Comparison of ENCODE assay signal across 8 mouse cellular contexts in the genomic region with DNA sequence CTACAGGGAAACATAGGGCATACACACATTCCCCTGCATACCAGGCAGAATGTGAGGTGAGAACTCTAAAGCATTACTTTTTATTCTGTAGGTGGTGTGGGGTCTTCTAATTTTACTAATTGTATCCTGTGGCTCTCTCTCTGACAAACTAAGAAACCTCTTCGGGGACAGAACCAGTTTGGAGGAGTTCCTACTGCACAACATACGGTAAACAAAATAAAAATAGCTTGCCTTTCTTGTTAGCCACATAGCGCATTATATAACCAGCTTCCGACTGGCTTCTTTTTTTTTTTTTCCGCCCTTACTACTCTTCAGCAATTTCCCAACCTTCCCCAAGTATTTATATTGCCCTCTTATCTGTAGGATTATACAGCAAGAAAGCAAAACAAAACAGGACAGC. TPM values are rescaled to one million over a fixed set of nuclear protein-coding genes. Genes with fewer than 3 reads are reported as not detected.
DNase-seq lines count a peak whose midpoint lies in the region; ATAC-seq and TF ChIP-seq lines count a peak whose summit lies in the region.

No protein-coding gene starts in this region.

- H3K4me1 ChIP-seq in heart, adult 2 months (ENCODE audit: control insufficient read depth, insufficient read depth, low read length) = peaks cover 17% of the 10 kb centered on the region
- peaks cover 0 to 2% of the 10 kb centered on the region in 2 experiments; a peak in 3 of 4 replicates for H3K4me1 ChIP-seq in MEL (ENCODE audit: control insufficient read depth in 1 of 2, insufficient read depth in 2 of 2, low read length in 2 of 2)
- peaks cover 44% of the 10 kb centered on the region for H3K4me1 ChIP-seq in heart, embryonic 16.5 days (ENCODE audit: control insufficient read depth, insufficient read depth, low read length)
- peaks cover 41% of the 10 kb centered on the region for H3K4me1 ChIP-seq in midbrain, embryonic 11.5 days (ENCODE audit: control insufficient read depth, insufficient read depth, low read length)

- H3K9me3 ChIP-seq in MEL (replicated peaks; ENCODE audit: insufficient read depth, low read length) = no peaks in the 10 kb centered on the region
- H3K9me3 ChIP-seq in heart, embryonic 16.5 days (replicated peaks; ENCODE audit: control insufficient read depth, low read length) = no peaks in the 10 kb centered on the region
- no peaks in the 10 kb centered on the region for H3K9me3 ChIP-seq in midbrain, embryonic 11.5 days (ENCODE audit: control insufficient read depth, low read length)

- no peak for DNase-seq in heart, adult 2 months
- DNase-seq in heart, postnatal 4 days = no peak
- DNase-seq in MEL (ENCODE audit: low read depth, low spot score) = peak; percentile 39
- peak; percentile 87 for DNase-seq in midbrain, embryonic 11.5 days (ENCODE audit: low spot score, missing footprints)
- no peak for DNase-seq in layer of hippocampus, postnatal 25 days (ENCODE audit: extremely low spot score in 1 of 2, low spot score in 1 of 2)

- H3K27me3 ChIP-seq in heart, adult 2 months (ENCODE audit: control insufficient read depth, insufficient read depth, low read length) = no peaks in the 10 kb centered on the region
- H3K27me3 ChIP-seq in MEL (ENCODE audit: control insufficient read depth in 1 of 2, insufficient read depth in 2 of 2, low read length in 2 of 2) = 0 out of 4 replicates have a peak, but pooled peaks cover 0 to 1% of the 10 kb centered on the region in 2 experiments
- no peaks in the 10 kb centered on the region for H3K27me3 ChIP-seq in heart, embryonic 16.5 days (ENCODE audit: control insufficient read depth, insufficient read depth, low read length)
- H3K27me3 ChIP-seq in midbrain, embryonic 11.5 days (ENCODE audit: control insufficient read depth, insufficient read depth, low read length) = peaks cover 11% of the 10 kb centered on the region

- intact Hi-C loops in heart, adult 2 months (cut with DNase I) = loop anchor here (5.0 kb wide), 3 partner anchors 35 to 330 kb away; no protein-coding TSS in a partner anchor

- TF ChIP-seq RAD21 in MEL (IDR thresholded peaks at IDR 0.05; ENCODE audit: low read depth, low read length) = no peak

- no peak for TF ChIP-seq CTCF in heart, adult 2 months (IDR thresholded peaks at IDR 0.05)
- no peak for TF ChIP-seq CTCF in MEL (IDR thresholded peaks at IDR 0.05 in 2 of 3, conservative IDR thresholded peaks at IDR 0.05 in 1 of 3; ENCODE audit: control insufficient read depth in 1 of 3, insufficient read depth in 1 of 3, low read depth in 2 of 3, low read length in 3 of 3, poor library complexity in 1 of 3, severe bottlenecking in 1 of 3)

- no peak for ATAC-seq in heart, embryonic 16.5 days (replicated peaks; ENCODE audit: extremely low read depth, insufficient read depth, low FRiP score)
- ATAC-seq in midbrain, embryonic 11.5 days (ENCODE audit: low FRiP score) = no peak
- ATAC-seq in inflammation-experienced regulatory T-cells, adult 6 months = no peak
- no peak for ATAC-seq in frontal cortex, adult (ENCODE audit: low TSS enrichment)

- 1% methylated on average over 5 of the region's 5 CpGs for WGBS in heart, adult 2 months
- WGBS in heart, embryonic 16.5 days = 6% methylated on average over 5 of the region's 5 CpGs
- 5% methylated on average over 5 of the region's 5 CpGs for WGBS in midbrain, embryonic 11.5 days

- no peak for TF ChIP-seq POLR2A in heart, adult 2 months (IDR thresholded peaks at IDR 0.05; ENCODE audit: insufficient read depth, low read depth, low read length)
- no peak for TF ChIP-seq POLR2A in MEL (IDR thresholded peaks at IDR 0.05; ENCODE audit: control insufficient read depth in 1 of 2, insufficient read depth in 1 of 2, low read depth in 1 of 2, low read length in 2 of 2, poor library complexity in 1 of 2)

- peak overlapping the region; percentile 95 for H3K4me3 ChIP-seq in heart, adult 2 months
- H3K4me3 ChIP-seq in MEL (ENCODE audit: control insufficient read depth in 1 of 2, insufficient read depth in 1 of 2, low read depth in 2 of 2, low read length in 2 of 2) = peak overlapping the region in 1 of 2 experiments; percentile 68; a peak in 2 of 4 replicates
- H3K4me3 ChIP-seq in heart, embryonic 16.5 days (ENCODE audit: low read length) = peak overlapping the region; percentile 79
- H3K4me3 ChIP-seq in midbrain, embryonic 11.5 days (ENCODE audit: low read depth, low read length) = peak overlapping the region; percentile 81

- H3K9ac ChIP-seq in heart, adult 2 months (ENCODE audit: low read depth, low read length) = peak overlapping the region; percentile 98; the same call in 1 of the 2 replicates
- no peak overlapping the region for H3K9ac ChIP-seq in MEL (ENCODE audit: control insufficient read depth, low read depth, low read length, poor library complexity, severe bottlenecking)
- H3K9ac ChIP-seq in heart, embryonic 16.5 days (ENCODE audit: low read length) = peak overlapping the region; percentile 89
- peak overlapping the region; percentile 90; the same call in 1 of the 2 replicates for H3K9ac ChIP-seq in midbrain, embryonic 11.5 days (ENCODE audit: low read length)

- H3K4me2 ChIP-seq in heart, embryonic 16.5 days (ENCODE audit: low read depth, low read length) = peak overlapping the region; percentile 90
- H3K4me2 ChIP-seq in midbrain, embryonic 11.5 days = peak overlapping the region; percentile 92

- peak overlapping the region; percentile 99 for H3K27ac ChIP-seq in heart, adult 2 months
- no peak overlapping the region for H3K27ac ChIP-seq in MEL (ENCODE audit: control insufficient read depth, low read depth, low read length)
- H3K27ac ChIP-seq in heart, embryonic 16.5 days (ENCODE audit: low read length) = peak overlapping the region; percentile 90
- H3K27ac ChIP-seq in midbrain, embryonic 11.5 days (ENCODE audit: low read depth, low read length) = no peak overlapping the region

- H3K79me2 ChIP-seq in heart, adult 2 months (replicated peaks; ENCODE audit: control insufficient read depth, insufficient read depth, low read length) = peaks cover 2% of the 10 kb centered on the region; the same call in 1 of the 2 replicates
- peaks cover 2% of the 10 kb centered on the region; the same call in 1 of the 2 replicates for H3K79me2 ChIP-seq in MEL (ENCODE audit: control insufficient read depth, insufficient read depth, low read length, poor library complexity)

- no peak for TF ChIP-seq EP300 in heart, adult 2 months (IDR thresholded peaks at IDR 0.05; ENCODE audit: insufficient read depth, low read depth, low read length)
- TF ChIP-seq EP300 in MEL (IDR thresholded peaks at IDR 0.05; ENCODE audit: low read depth in 1 of 2, low read length in 2 of 2) = no peak

- H3K36me3 ChIP-seq in heart, adult 2 months (ENCODE audit: control insufficient read depth, insufficient read depth, low read length) = peaks cover 20% of the 10 kb centered on the region
- H3K36me3 ChIP-seq in MEL (ENCODE audit: control insufficient read depth in 1 of 2, insufficient read depth in 2 of 2, low read length in 2 of 2) = no peaks in the 10 kb centered on the region
- no peaks in the 10 kb centered on the region for H3K36me3 ChIP-seq in heart, embryonic 16.5 days (ENCODE audit: control insufficient read depth, insufficient read depth)
- H3K36me3 ChIP-seq in midbrain, embryonic 11.5 days (ENCODE audit: control insufficient read depth, insufficient read depth, low read length) = no peaks in the 10 kb centered on the region

TF ChIP-seq in MEL, 35 proteins besides CTCF, POLR2A, EP300 and RAD21:
- TF ChIP-seq MXI1 (IDR thresholded peaks at IDR 0.05; ENCODE audit: low read depth, low read length) (0 out of 2 replicates have a peak, but pooled peaks have one; percentile 27), POLR2AphosphoS5 (IDR thresholded peaks at IDR 0.05; ENCODE audit: borderline replicate concordance, low read depth, low read length) (no peak), ZNF384 (IDR thresholded peaks at IDR 0.05; ENCODE audit: low read depth, low read length) (peak; percentile 76)

RNA-seq across cellular contexts. Expression of a gene that starts 2.0 kb away (rescaled TPM):
- 10 to 100 TPM; 27.3 to 30.1 TPM for total RNA-seq in heart, adult 2 months (2021)
- 7.5 and 11.7 TPM in 2 replicates for polyA plus RNA-seq in heart, adult 2 months (2012; rRNA removed)
- 10 to 100 TPM; 44.4 to 45.6 TPM for total RNA-seq in heart, postnatal 4 days (2021)
- 0.39 and 0.98 TPM in 2 replicates for total RNA-seq in MEL (2012; rRNA removed)
- 1 to 10 TPM in 1 of 2 experiments, not detected in 1; 1.1 TPM for polyA plus RNA-seq in MEL (2012; ENCODE audit: insufficient read depth in 1 of 2, insufficient read length in 2 of 2, low read depth in 1 of 2, low replicate concordance in 2 of 2, missing spikeins in 1 of 2)
- polyA plus RNA-seq in heart, embryonic 16.5 days (2015; fragmentation: Nextera tagmentation; extraction: Ambion mirVana) = 7.2 and 7.7 TPM in 2 replicates
- 1.4 and 1.7 TPM in 2 replicates for polyA plus RNA-seq in midbrain, embryonic 11.5 days (2014; fragmentation: Nextera tagmentation; extraction: Ambion mirVana)
- 10 to 100 TPM; 35.9 to 51.1 (median 39.1) TPM for polyA plus RNA-seq in inflammation-experienced regulatory T-cells, adult 6 months (2017; shearing (Covaris generic))
- total RNA-seq in layer of hippocampus, postnatal 25 days (2021) = 100 to 1,000 TPM; 112 to 115 TPM

Comparison
In these comparisons a context has a peak if more than half of its experiments do, and no peak if none do; other contexts are left out.
1. DNase-seq: peak in MEL (single experiment) and midbrain, embryonic 11.5 days (single experiment); none in heart, adult 2 months (0 of 2), heart, postnatal 4 days (single experiment) and layer of hippocampus, postnatal 25 days (0 of 2).
2. H3K27ac ChIP-seq: peak in heart, adult 2 months (single experiment) and heart, embryonic 16.5 days (single experiment); none in MEL (single experiment) and midbrain, embryonic 11.5 days (single experiment).